Mouse (Mus musculus): ENCODE measurements around the gene Sdcbp2. TPM values are rescaled to one million over a fixed set of nuclear protein-coding genes. Genes with fewer than 3 reads are reported as not detected.

The Sdcbp2 gene
- total RNA-seq (2021): under 1 TPM; 0.56 to 0.75 TPM
- long read RNA-seq, experiment 1: 0 reads
- long read RNA-seq, experiment 2, partial matches to known transcripts: 0 of 1 reads
- long read RNA-seq, experiment 2, other reads (novel, unspliced or antisense): 1 of 1 reads

DNA sequence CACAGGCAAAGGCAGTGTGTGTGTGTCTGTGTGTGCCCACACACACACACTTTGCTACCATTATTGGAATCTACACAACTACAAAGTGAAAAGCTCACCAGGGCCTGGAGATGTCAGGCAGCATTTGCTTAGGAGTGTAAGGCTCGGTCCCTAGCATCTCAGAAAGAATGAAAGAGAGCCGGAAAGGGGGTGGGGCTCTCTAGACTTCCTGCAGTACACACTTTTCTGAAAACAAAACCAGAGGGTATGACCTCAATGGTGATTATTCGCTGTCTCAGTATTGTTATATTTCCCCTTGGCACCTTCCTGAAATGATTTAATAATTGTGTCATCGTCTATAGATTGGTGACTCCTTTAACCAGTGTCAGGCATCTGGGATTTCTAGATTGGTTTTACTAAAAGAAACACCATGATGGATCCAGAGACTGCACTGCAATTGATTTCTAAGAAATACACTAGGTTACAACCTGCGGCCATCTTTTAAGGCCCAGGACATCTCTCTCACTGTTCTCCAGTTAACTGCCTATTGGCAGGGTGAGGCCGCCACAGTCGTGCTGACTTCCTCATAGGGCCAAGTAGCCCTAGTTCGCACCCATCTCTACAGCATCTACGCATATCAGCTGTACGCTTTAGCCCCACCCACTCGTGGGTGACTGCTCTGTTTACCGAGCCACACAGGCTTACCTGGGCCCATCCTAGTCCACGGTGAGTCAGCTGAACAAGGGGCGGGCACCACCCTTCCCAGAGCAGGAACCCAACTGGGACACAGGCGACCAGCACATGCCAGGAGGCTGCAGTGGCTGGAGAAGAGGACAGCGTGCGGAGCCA is at the start of gene Sdcbp2:
Gene Sdcbp2, plus strand, starts transcription at position 750 of the 828 bp plus-strand sequence.
- H3K27ac ChIP-seq: peak within 1 kb of the TSS; percentile 28; the same call in 1 of the 2 replicates
- no peak for DNase-seq
- intact Hi-C loops (cut with DNase I): no loop called here
- H3K4me3 ChIP-seq: no peak within 1 kb of the TSS
- no peak for TF ChIP-seq CTCF (IDR thresholded peaks at IDR 0.05)

DNA sequence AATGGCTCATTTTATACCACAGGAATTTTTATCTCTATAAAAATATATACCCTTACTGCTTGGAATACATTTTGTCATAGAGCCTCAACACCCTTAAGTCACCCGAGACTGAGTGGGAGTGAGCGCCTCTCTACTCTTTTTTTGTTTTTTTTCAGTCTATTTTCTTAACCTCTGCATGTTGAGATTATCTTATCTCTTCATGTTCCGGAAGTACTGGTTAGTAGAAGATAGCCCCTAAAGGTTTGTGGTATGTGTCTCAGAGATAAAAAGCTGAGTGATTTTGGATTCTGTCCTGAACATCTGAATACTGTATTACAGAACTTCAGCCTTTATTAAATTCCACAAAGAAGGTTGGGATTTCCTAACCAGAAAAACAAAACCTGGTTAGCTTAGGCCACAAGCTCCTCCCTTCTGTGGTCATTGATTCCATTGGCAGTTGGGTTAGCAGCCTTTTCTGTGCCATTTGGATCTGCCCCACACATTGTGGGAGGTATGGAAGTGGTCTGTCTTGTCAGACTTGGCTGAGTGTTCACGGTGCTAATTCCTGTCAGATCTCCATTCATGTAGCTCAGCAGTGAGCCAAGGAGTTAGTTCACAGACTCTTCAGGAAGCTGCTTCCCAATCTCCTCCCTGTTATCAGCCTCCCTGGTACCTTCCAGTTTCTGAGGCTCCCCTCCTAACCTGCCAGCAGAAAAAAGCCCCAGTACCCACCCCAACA is 47.9 kb upstream of the Sdcbp2 start:
- no peak for TF ChIP-seq CTCF (IDR thresholded peaks at IDR 0.05)
- H3K27ac ChIP-seq: no peak overlapping the region
- DNase-seq: no peak

DNA sequence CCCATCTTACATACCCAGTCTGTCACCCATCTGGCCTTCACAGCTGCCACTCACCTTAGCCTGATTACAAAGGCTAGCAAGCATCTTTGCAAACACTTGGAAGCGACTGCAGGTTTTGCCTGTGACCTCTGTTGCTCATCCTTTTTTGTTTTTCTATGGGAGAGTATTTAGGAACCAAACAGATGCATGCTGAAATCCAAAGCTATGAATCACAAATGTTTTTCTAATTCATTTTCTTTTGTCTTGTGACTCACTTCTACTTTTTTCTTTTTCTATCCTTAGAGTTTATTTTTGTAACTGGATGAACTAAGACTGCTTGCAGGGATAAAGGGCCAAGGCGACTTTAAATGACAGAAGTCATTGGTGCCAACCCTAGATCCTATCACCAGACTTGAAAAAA is 46.9 kb upstream of the Sdcbp2 start:
- TF ChIP-seq CTCF (IDR thresholded peaks at IDR 0.05): no peak
- Histone ChIP-seq H3K4me3 (no peak overlapping the region), H3K27ac (no peak overlapping the region)
- no peak for DNase-seq
- intact Hi-C loops (cut with DNase I): no loop called here

More for the DNA sequence above, 47.9 kb upstream of the Sdcbp2 start:
- no peak overlapping the region for H3K4me3 ChIP-seq
- intact Hi-C loops (cut with DNase I): no loop called here

DNA sequence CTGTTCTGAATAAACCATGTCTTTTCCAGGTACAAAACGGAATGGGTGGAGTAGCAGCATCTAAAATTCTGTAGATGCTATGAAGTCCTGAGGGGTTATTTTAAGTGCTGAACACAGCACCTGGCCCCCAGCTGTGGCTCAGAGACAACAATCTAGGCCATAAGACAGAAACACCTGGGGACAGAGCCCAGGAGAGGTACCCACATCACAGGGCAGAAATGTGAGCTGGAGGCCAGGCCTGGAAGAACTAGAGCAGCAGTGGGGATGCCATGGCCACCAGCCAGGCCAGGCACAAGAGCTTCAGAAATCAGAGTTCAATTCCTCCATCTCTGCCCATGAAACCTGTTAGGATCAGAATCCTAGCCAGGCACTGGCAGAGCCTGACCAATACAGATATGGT is 44.4 kb upstream of the Sdcbp2 start:
- H3K4me3 ChIP-seq: no peak overlapping the region
- intact Hi-C loops (cut with DNase I): no loop called here

DNA sequence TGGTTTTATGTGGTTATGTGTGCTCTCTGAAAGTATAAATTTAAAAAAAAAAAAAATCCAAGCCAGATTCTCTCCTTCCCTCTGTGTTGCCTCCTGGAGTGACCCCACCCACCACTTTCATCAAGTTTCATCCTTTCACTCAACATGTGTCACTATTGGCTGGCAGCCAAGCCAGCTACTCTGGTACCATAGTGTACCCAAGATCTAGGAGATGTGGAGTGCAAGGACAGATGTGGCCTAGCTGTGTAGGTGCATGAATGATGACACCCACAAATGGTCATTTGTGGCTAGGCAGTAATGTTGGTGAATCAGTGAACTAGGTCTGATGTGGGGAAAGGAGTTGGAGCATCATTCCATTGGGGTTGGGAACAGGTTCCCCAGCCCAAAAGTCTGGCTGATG is 43.3 kb upstream of the Sdcbp2 start:
- no peak for TF ChIP-seq CTCF (IDR thresholded peaks at IDR 0.05)
- H3K4me3 ChIP-seq: no peak overlapping the region
- no peak for DNase-seq
- no peak overlapping the region for H3K27ac ChIP-seq
- intact Hi-C loops (cut with DNase I): no loop called here

More for the DNA sequence above, 44.4 kb upstream of the Sdcbp2 start:
- DNase-seq: no peak
- H3K27ac ChIP-seq: no peak overlapping the region
- TF ChIP-seq CTCF (IDR thresholded peaks at IDR 0.05): no peak

DNA sequence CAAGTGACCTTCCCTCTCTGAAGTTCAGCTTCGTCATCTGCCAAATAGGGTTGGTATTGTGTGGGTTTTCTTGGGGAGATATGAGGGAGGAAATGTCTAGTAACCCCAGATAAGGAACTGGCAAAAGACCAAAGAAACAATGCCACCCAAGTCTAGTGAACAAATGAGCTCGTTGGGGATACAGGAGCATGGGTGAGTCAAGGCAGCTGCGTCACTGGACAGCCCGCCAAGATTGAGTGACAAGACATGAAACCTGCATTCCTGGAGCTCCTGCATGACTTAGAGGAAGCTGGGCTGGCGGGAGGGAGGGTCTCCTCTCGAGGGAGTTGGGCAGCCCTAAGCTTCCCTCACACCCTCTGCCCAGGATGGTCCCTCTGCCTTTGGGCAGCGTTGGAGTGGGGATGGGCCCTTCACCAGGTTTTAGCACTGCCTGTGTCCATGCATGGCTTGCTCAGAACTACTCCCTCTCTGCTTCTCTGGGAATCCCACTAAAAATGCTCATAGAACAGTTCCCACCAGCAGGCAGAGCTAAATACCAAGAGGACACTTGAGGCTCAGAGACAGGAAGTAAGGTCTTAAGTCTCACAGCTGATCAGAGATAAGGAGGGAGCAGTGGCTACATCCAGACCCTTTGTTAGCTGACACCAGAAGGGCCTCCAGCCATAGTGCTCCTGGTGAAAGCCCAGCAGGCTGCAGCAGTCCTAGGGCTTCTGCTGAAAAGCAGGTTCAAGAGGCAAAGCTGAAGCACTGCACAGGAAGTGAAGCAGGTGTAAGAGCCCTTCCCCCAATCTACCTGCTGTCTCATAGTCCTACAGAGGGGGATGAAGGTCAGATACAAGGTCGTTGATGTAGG is 41.8 kb upstream of the Sdcbp2 start:
- intact Hi-C loops (cut with DNase I): no loop called here
- no peak for TF ChIP-seq CTCF (IDR thresholded peaks at IDR 0.05)
- no peak overlapping the region for H3K27ac ChIP-seq
- DNase-seq: no peak
- no peak overlapping the region for H3K4me3 ChIP-seq

DNA sequence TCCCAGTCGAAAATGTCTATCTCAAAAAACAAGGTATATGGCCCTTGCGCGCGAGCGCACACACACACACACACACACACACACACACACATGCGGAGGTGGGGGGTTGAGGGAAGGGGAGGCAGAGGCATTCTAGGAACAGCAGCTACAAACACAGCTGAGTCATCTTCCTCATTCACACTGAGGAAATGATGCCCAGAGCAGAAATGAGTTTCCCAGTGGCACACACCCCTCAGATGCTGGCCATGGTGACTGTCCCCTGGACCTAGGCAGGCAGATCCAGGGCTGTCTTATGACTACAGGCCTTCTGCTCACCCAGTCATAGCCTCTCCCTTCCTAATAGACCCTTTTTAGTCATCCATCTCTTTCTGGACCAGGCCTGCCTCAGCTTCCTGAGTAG is 38.8 kb upstream of the Sdcbp2 start:
- no peak for DNase-seq
- Histone ChIP-seq H3K27ac (no peak overlapping the region), H3K4me3 (no peak overlapping the region)
- TF ChIP-seq CTCF (IDR thresholded peaks at IDR 0.05): no peak
- intact Hi-C loops (cut with DNase I): no loop called here

DNA sequence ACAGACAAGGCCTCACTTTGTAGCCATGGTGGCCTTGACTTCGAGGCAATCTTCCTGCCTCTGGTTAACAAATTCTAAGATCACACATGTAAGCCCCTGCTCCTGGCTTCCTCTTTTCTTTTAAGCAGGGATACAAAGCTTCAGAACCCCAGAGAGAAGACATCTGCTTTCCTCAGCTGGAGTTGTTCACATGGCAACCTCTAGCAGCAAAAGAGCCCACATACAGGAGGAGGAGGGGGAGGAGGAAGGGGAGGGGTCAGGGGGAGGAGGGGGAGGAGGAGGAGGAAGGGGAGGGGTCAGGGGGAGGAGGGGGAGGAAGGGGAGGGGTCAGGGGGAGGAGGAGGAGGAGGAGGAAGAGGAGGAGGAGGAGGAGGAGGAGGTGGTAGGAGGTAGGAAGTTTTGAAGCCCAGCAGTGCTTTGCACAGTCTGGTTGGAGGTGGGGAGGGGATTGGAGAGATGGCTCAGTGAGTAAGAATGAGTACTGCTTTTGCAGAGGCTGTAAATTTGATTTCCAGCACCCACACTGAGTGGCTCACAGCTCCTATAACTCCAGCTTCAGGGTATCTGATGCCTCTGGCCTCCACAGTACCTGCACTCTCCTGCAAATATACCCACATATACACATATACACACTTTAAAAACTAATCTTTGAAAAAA is 36.3 kb upstream of the Sdcbp2 start:
- no peak for DNase-seq
- Histone ChIP-seq H3K27ac (peak overlapping the region; percentile 53), H3K4me3 (no peak overlapping the region)
- TF ChIP-seq CTCF (IDR thresholded peaks at IDR 0.05): no peak
- intact Hi-C loops (cut with DNase I): no loop called here

DNA sequence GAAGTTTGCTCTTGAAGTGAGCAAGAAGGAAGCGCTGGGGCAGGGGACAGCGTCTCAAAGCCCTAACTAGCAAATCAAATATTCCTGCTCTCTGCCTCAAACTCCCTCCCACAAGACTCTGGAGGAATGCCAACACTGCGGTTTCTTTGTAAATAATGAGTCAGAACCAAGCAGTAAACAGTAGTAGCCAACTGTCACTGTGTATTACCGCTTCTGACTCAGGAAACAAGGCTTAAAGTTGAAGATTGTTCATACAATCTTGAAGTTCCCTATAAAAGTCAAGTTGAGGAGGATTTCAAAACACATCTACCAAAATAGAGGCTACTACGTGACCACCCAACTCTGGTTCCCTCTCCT is 35.8 kb upstream of the Sdcbp2 start:
- TF ChIP-seq CTCF (IDR thresholded peaks at IDR 0.05): no peak
- no peak for DNase-seq
- intact Hi-C loops (cut with DNase I): no loop called here
- Histone ChIP-seq H3K4me3 (no peak overlapping the region), H3K27ac (peak overlapping the region; percentile 53)

DNA sequence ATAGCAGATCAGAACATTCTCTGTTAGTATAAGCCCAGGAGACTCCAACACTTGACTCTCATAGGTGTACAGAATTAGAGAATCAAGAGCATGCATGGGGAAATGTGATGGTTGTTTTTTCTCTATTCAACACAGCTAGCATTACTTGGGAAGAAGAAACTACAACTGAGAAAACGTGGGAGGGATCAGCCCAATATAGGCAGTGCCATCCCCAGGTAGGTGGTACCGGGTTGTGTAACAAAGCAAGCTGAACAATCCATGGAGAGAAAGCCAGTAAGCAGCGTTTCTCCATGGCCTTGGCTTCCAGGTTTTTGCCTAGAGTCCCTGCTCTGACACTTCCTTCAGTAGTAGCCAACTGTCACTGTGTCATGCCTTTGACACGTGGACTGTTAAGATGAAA is 33.8 kb upstream of the Sdcbp2 start:
- Histone ChIP-seq H3K4me3 (no peak overlapping the region), H3K27ac (no peak overlapping the region)
- DNase-seq: no peak
- intact Hi-C loops (cut with DNase I): no loop called here
- TF ChIP-seq CTCF (IDR thresholded peaks at IDR 0.05): no peak

DNA sequence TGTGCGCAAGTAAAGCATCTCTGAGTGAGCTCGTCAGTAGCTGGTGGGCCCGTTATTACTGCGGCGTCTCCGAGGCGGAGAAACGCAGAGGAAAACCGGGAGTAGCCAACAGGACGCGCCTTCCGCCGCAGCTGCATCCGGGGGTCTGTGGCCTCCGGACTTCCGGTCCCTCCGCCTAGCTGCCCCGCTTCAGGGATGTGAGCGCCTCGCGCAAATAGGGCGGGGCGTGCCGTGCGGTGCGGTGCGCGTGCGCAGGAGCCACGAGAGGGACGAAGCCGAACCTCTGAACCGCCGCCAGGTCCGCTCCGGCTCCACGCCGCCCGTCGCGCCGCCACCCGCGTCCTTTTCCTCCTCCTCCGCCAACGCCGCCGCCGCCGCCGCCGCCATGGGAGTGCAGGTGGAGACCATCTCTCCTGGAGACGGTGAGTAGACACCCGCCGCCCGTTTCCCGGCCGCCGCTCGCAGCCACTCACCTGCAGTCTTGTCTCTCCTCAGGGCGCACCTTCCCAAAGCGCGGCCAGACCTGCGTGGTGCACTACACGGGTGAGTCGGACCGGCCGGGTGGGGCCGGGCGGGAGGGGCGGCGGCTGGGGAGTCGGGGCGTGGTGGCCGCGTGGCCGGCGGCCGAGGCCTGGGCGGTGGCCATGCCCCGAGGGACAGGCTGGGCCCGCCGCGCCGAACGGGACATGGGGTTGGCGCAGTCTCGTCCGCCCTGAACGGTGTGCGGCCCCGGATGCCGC is 29.9 kb upstream of the Sdcbp2 start, which contains the start of gene Fkbp1a:
Gene Fkbp1a, plus strand, starts transcription at position 161 of the 740 bp plus-strand sequence.
- Histone ChIP-seq H3K4me3 (peak within 1 kb of the TSS; percentile 90), H3K27ac (peak within 1 kb of the TSS; percentile 96)
- TF ChIP-seq CTCF (IDR thresholded peaks at IDR 0.05): peak; percentile 18; the same call in 1 of the 2 replicates
- intact Hi-C loops (cut with DNase I): loop anchor here (2.0 kb wide), 1 partner anchor 48 kb away; the partner anchor contains the start of gene Nsfl1c
- peak; percentile 99 for DNase-seq
